Mouse (Mus musculus) liver, postnatal 0 days (tissue): ENCODE measurements at regions not wholly inside any gene's neighbourhood (a gene's known extent, or its start where the extent isn't known, plus 50 kb on each side); places are given as distances from the start of the nearest gene placed in this dataset.

Source experiments
- CTCF ChIP-seq: sonication (generic); IDR thresholded peaks from 2 replicates; pipeline ENCODE4 v1.5.1; 2016; ENCODE audit warnings: antibody characterized with exemption, low read depth
- EP300 ChIP-seq: IDR thresholded peaks from 2 replicates; pipeline ENCODE4 v1.6.1; 2016; ENCODE audit warnings: antibody characterized with exemption, low read depth, mild to moderate bottlenecking

- TF ChIP-seq CTCF (no peak), EP300 (no peak)
Measured at GRCm38 (mm10) chr4:12595801-12596515, 424.1 kb upstream of the Fam92a start.
